Mouse (Mus musculus): ENCODE results near the gene Terf2. TPM values are rescaled to one million over a fixed set of nuclear protein-coding genes. Genes with fewer than 3 reads are reported as not detected.

Gene Terf2
- polyA plus RNA-seq, 1 experiment = 12.2 TPM

- DNase-seq = no peak
- no peaks in the 10 kb centered on the region for H3K27me3 ChIP-seq (replicated peaks; ENCODE audit: control insufficient read depth, insufficient read depth, low read length)
- no peaks in the 10 kb centered on the region for H3K36me3 ChIP-seq (ENCODE audit: control insufficient read depth, insufficient read depth, low read length)
- 70% methylated on average over 3 of the region's 3 CpGs for WGBS
- no peak overlapping the region for H3K27ac ChIP-seq (ENCODE audit: insufficient read depth, low read depth, low read length)
- TF ChIP-seq POLR2A (IDR thresholded peaks at IDR 0.05; ENCODE audit: low read depth, low read length) (no peak), CTCF (conservative IDR thresholded peaks at IDR 0.05; ENCODE audit: insufficient read depth, insufficient read length, low read depth, low read length) (no peak)
- no peak overlapping the region for H3K4me3 ChIP-seq (ENCODE audit: insufficient read depth, low read depth, low read length)
- peaks cover 12% of the 10 kb centered on the region for H3K4me1 ChIP-seq (ENCODE audit: control insufficient read depth, insufficient read depth, low read length)
Observed at GRCm38 (mm10) chr8:107029310-107029709, 67.0 kb downstream of the Terf2 start.

DNA sequence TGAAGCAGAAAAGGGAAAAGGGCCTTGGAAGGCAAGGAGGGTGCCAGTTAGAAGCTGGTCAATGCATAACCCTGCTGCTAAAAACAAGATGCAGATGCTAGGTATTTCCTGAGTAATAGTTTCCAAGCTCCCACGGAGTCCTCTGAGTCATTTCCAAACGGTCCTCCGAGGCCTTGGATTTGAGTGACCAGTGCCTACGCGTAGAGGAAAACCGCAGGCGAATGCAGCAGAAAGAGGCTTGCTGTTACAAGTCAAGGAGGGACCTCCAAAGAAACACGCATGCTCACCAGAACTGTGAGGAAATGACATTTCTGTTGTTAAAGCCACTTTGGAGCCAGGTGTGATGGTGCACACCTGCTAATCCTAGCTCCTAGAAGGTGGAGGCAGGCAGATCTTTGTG lies 72.9 kb downstream of the Terf2 start:
- no peak overlapping the region for H3K4me3 ChIP-seq (ENCODE audit: insufficient read depth, low read depth, low read length)
- no peak for DNase-seq

More for the DNA sequence above, 72.9 kb downstream of the Terf2 start:
- 87% methylated on average over 8 of the region's 8 CpGs for whole genome bisulfite sequencing
- no peaks in the 10 kb centered on the region for H3K4me1 ChIP-seq (ENCODE audit: control insufficient read depth, insufficient read depth, low read length)
- H3K27ac ChIP-seq (ENCODE audit: insufficient read depth, low read depth, low read length) = no peak overlapping the region
- H3K27me3 ChIP-seq (replicated peaks; ENCODE audit: control insufficient read depth, insufficient read depth, low read length) = no peaks in the 10 kb centered on the region
- TF ChIP-seq POLR2A (IDR thresholded peaks at IDR 0.05; ENCODE audit: low read depth, low read length) (no peak), CTCF (conservative IDR thresholded peaks at IDR 0.05; ENCODE audit: insufficient read depth, insufficient read length, low read depth, low read length) (no peak)
- H3K36me3 ChIP-seq (ENCODE audit: control insufficient read depth, insufficient read depth, low read length) = no peaks in the 10 kb centered on the region

Other genes starting within 250 kb of the Terf2 start
- gene Has3, start 226.3 kb downstream of the Terf2 start, polyA plus RNA-seq (2012; rRNA removed) = 0.72 and 0.98 TPM in 2 replicates
- 24.1 and 24.5 TPM in 2 replicates for gene Utp4, start 202.9 kb downstream of the Terf2 start, polyA plus RNA-seq (2012; rRNA removed)
- gene Sntb2, start 160.8 kb downstream of the Terf2 start, polyA plus RNA-seq (2012; rRNA removed) = 9.4 and 10.4 TPM in 2 replicates
- 31.0 and 33.4 TPM in 2 replicates for gene Vps4a, start 65.3 kb downstream of the Terf2 start, polyA plus RNA-seq (2012; rRNA removed)
- gene Pdf, start 47.9 kb downstream of the Terf2 start, polyA plus RNA-seq (2012; rRNA removed) = 39.5 and 43.4 TPM in 2 replicates
- 29.4 and 32.2 TPM in 2 replicates for gene Cog8, start 39.9 kb downstream of the Terf2 start, polyA plus RNA-seq (2012; rRNA removed)
- gene Nip7, start 39.7 kb downstream of the Terf2 start, polyA plus RNA-seq (2012; rRNA removed) = 38.2 and 54.3 TPM in 2 replicates
- gene Tmed6, start 30.9 kb downstream of the Terf2 start, polyA plus RNA-seq (2012; rRNA removed) = 55.0 and 65.3 TPM in 2 replicates
- gene Cyb5b, start 54.1 kb upstream of the Terf2 start, polyA plus RNA-seq (2012; rRNA removed) = 186 and 203 TPM in 2 replicates
- 26.0 and 26.1 TPM in 2 replicates for gene Nfat5, start 196.9 kb upstream of the Terf2 start, polyA plus RNA-seq (2012; rRNA removed)